8 mouse cellular contexts compared by ENCODE assay signal in genomic region chr1:189921568-189921817, GRCm38 (mm10). TPM values are rescaled to one million over a fixed set of nuclear protein-coding genes. Genes with fewer than 3 reads are reported as not detected.
DNase-seq lines count a peak whose midpoint lies in the region; ATAC-seq and TF ChIP-seq lines count a peak whose summit lies in the region.

No protein-coding gene starts in this region.

- no peak for TF ChIP-seq POLR2A in cerebellum, adult 2 months (IDR thresholded peaks at IDR 0.05; ENCODE audit: borderline replicate concordance, insufficient read depth, low read length)

- no peaks in the 10 kb centered on the region for H3K36me3 ChIP-seq in limb, embryonic 15.5 days
- no peaks in the 10 kb centered on the region for H3K36me3 ChIP-seq in stomach, embryonic 16.5 days (ENCODE audit: control insufficient read depth, insufficient read depth, low read length)

- H3K4me3 ChIP-seq in cerebellum, adult 2 months (replicated peaks; ENCODE audit: insufficient read depth, low read depth, low read length), result peak overlapping the region; percentile 94
- H3K4me3 ChIP-seq in limb, embryonic 15.5 days, result peak overlapping the region; percentile 81
- H3K4me3 ChIP-seq in stomach, embryonic 16.5 days (replicated peaks; ENCODE audit: low read length), result peak overlapping the region; percentile 81

- no peak for DNase-seq in cerebellum, adult 2 months
- DNase-seq in cerebellum, adult 8-10 months, result no peak
- peak; percentile 40 for DNase-seq in retina, embryonic 14.5 days (ENCODE audit: low spot score)
- DNase-seq in retina, postnatal 1 day, result no peak
- DNase-seq in left cerebral cortex, adult 8-10 months (ENCODE audit: low spot score in 2 of 2), result no peak
- no peak for DNase-seq in gastrocnemius, postnatal 25 days

- WGBS in cerebellum, adult 2 months, result 8% methylated on average over 4 of the region's 4 CpGs
- WGBS in limb, embryonic 15.5 days, result 6% methylated on average over 4 of the region's 4 CpGs
- 4% methylated on average over 4 of the region's 4 CpGs for WGBS in stomach, embryonic 16.5 days

- no peaks in the 10 kb centered on the region for H3K9me3 ChIP-seq in limb, embryonic 15.5 days
- H3K9me3 ChIP-seq in stomach, embryonic 16.5 days (replicated peaks; ENCODE audit: control insufficient read depth, low read length), result no peaks in the 10 kb centered on the region

- no peaks in the 10 kb centered on the region for H3K27me3 ChIP-seq in cerebellum, adult 2 months (ENCODE audit: control insufficient read depth, insufficient read depth, low read length)
- H3K27me3 ChIP-seq in limb, embryonic 15.5 days, result no peaks in the 10 kb centered on the region
- no peaks in the 10 kb centered on the region for H3K27me3 ChIP-seq in stomach, embryonic 16.5 days (ENCODE audit: control insufficient read depth, insufficient read depth, low read length)

- H3K4me1 ChIP-seq in cerebellum, adult 2 months (ENCODE audit: control insufficient read depth, insufficient read depth, low read length), result peaks cover 14% of the 10 kb centered on the region; the same call in 1 of the 2 replicates
- peaks cover 26% of the 10 kb centered on the region for H3K4me1 ChIP-seq in limb, embryonic 15.5 days
- H3K4me1 ChIP-seq in stomach, embryonic 16.5 days (ENCODE audit: control insufficient read depth, insufficient read depth, low read length), result peaks cover 19% of the 10 kb centered on the region

- peak overlapping the region; percentile 78 for H3K9ac ChIP-seq in limb, embryonic 15.5 days
- H3K9ac ChIP-seq in stomach, embryonic 16.5 days (ENCODE audit: low read length), result peak overlapping the region; percentile 93

- H3K27ac ChIP-seq in cerebellum, adult 2 months (ENCODE audit: insufficient read depth, low read length), result peak overlapping the region; percentile 60; the same call in 1 of the 2 replicates
- 0 out of 2 replicates have a peak overlapping the region, but pooled peaks have one; percentile 67 for H3K27ac ChIP-seq in limb, embryonic 15.5 days
- H3K27ac ChIP-seq in stomach, embryonic 16.5 days (ENCODE audit: low read length), result peak overlapping the region; percentile 57; the same call in 1 of the 2 replicates

- peak overlapping the region; percentile 91 for H3K4me2 ChIP-seq in limb, embryonic 15.5 days
- peak overlapping the region; percentile 91 for H3K4me2 ChIP-seq in stomach, embryonic 16.5 days (ENCODE audit: low read depth, low read length)

- no peak for ATAC-seq in limb, embryonic 15.5 days (ENCODE audit: insufficient number of reproducible peaks, low FRiP score, low TSS enrichment, low read depth)
- no peak for ATAC-seq in stomach, embryonic 16.5 days (ENCODE audit: insufficient read depth, low FRiP score)

- TF ChIP-seq CTCF in cerebellum, adult 2 months (IDR thresholded peaks at IDR 0.05; ENCODE audit: borderline replicate concordance, insufficient read depth, low read depth, low read length), result no peak

RNA-seq across cellular contexts. Expression of gene Smyd2, which starts 0.7 kb away (rescaled TPM):
- 115 and 131 TPM in 2 replicates for polyA plus RNA-seq in cerebellum, adult 2 months (2012; rRNA removed)
- polyA plus RNA-seq in limb, embryonic 15.5 days (2015; fragmentation: Nextera tagmentation; extraction: Ambion mirVana), result 84.2 and 90.6 TPM in 2 replicates
- 79.8 and 89.3 TPM in 2 replicates for polyA plus RNA-seq in stomach, embryonic 16.5 days (2015; fragmentation: Nextera tagmentation; extraction: Ambion mirVana)
- total RNA-seq in left cerebral cortex, adult 8-10 months (2022), result 100 to 1,000 TPM in 1 of 4 experiments, 10 to 100 TPM in 3; 87.4 to 105 (median 91.9) TPM
- total RNA-seq in gastrocnemius, postnatal 25 days (2021), result 100 to 1,000 TPM; 124 to 197 TPM
